Mouse (Mus musculus) right cerebral cortex, postnatal 14 days (tissue): ENCODE measurements around the gene Cdc42bpg.

Source experiments
- DNase-seq: peaks from one replicate; pipeline ENCODE4 v3.0.0; 2022

Gene Cdc42bpg

DNA sequence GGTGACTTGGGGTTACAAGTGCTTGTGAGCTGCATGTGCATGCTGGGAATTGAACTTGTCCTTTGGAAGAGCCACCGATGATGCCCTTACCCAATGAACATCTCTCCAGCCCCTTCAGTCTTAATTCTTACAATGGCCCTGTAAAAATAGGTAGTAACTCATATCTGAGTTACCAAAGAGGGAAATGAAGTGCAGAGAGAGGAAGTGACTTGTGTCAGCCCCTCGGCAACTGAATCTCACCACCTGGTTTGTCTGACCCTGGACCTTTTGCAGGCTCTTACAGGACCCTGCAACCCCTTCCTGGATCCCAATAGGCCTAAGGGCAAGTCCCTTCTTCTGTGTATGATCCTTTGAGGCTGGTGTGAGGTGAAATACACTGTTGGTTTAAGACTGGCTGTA is 45.9 kb downstream of the Cdc42bpg start:
- DNase-seq: no peak

DNA sequence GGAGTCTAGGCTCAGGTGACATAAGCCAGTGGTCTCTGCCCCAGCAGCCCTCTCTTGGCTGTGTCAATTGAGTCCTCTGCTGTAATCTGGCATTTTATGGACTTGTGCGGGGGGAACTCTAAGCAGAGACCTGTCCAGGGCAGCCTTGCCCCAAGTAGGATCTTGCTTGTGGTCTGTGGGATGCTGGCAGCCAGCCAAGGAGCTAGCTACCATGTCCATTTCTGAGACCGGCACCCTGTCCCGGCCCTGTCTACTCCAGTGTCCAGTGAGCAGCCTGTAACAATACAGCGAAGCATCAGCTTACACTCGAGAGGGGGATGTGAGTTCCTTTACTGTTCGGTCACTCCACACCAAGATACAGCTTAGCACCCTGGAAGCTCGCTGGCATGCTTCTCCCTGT is 47.8 kb downstream of the Cdc42bpg start:
- no peak for DNase-seq

DNA sequence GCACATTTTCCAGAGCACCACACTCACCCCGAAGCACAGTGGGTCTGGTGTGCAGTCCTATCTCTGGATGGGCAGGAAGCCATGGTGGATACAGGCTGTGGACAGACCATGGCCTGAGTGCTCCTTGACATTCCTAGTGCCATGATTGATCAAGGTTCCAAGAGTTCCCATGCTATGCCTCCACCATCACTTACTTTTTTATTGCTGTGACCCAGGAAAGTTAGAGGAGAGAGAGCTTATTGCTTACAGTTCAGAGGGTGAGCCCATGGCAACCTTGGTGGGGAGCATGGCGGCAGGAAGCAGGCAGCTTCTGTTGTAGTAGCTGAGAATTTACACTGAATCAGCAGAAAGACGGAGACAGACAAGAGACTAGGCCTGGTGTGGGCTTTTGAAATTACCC is 55.0 kb downstream of the Cdc42bpg start:
- no peak for DNase-seq

DNA sequence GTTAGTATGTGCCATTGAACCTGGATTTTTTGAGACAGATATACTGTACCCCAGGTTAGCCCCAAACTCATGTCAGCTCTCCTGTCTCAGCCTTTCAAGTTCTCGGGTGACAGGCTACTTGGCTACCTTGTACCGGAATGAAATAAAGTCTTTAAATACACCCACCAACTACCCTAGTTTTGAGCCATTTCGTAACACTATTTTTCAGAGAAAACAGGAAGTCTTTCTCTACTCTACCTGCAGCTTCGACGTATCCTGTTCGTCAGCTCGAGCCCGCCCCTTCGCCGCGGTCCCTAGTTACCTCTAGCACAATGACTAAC is 56.8 kb downstream of the Cdc42bpg start:
- no peak for DNase-seq

DNA sequence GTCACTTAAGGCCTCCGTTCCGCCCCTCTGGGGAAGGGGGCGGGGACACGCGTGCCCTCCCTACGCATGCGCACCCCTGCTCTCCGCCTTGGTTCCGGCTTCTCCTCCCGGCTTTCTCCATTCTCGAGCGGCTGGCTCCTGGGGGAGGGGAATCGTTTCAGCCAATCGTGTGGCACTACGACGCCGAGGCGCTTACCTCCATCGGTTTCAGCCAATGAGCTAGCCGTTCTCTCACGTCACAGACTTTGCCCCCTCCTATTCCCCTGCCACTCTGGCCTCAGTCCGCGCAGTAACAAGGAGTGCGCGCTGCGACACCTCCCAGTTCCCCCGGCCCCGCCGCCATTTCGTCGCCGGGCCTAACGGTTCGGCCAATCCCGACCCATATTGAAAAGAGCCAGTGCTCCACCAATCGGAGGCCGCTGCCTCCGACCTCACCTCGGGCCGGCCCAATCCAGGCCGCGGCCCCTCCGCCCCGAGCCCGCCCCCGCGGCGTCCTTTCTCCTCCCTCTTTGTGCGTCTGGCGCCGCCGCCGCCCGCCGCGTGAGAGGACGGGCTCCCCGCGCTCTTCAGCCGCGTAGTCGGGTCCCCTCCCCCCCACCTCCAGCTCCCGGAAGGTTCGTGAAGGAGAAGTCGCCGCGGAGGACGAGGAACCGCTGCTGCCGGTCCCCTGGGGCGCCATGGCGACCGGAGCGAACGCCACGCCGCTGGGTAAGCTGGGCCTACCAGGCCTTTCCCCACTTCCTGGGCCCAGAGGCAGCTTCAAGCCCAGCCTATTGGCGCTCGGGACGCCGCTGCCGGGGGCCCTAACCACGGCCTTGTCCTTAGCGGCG is 57.4 kb downstream of the Cdc42bpg start, which contains the start of gene Sf1:
Gene Sf1 (plus strand): TSS at position 280 of the 830 bp plus-strand sequence.
- peak; percentile 99 for DNase-seq

DNA sequence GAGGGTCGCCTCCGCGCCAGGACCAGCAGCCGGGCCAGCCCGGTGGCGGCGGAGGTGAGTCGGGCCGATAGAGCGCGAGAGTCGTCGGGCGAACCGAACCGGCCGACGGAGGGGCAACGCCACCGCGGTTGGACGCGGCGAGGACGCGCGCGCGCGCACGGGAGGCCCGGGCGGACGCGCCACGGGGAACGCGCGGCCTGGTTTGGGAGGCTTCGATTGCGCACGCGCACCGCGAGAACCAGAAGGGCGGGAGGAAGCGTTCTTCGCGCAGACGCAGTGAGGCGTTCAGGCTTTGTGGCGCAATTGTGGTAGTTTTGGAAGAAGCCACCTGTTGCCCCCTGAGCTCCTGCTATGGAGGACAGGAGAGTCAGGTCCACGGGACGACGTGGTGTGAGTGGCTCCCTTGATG is 58.1 kb downstream of the Cdc42bpg start:
- DNase-seq: peak; percentile 93

DNA sequence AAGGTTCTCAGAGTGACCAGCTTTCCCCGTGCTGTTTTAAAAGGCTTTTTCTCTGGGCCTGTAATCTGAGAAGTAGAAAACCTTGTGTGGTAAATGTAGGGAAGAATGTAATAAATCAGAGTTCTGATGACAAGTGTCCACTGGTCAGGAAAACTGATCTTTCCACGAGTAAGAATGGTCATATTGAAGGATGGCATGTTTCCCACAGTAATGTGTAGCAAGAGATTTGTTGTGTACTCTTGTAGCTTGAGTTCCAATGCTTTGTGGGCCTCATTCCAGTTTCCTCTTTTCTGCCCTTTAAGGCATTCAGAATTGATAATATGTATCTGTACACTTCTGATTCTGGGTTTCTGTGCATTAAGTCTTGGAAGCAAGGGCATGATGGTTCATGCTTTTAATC is 58.6 kb downstream of the Cdc42bpg start:
- no peak for DNase-seq

DNA sequence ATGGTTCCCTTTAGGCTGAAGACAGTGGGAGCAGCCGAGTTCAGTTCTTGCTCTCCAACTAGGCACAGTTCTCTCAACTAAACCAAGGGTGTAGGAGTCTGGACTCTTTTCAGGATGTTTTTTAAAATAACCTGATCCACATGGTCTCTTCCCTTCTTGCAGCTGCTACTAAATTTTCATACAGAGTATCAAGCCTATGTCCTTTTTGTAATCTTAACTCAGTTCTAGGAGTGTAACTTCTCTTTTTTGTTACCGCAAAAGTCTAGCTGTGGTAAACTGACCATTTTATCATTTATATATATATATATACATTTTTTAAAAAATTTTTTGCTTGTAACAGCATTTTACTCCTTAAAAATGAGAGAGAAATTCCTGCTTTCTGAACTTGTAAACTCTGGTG is 63.9 kb downstream of the Cdc42bpg start:
- no peak for DNase-seq

DNA sequence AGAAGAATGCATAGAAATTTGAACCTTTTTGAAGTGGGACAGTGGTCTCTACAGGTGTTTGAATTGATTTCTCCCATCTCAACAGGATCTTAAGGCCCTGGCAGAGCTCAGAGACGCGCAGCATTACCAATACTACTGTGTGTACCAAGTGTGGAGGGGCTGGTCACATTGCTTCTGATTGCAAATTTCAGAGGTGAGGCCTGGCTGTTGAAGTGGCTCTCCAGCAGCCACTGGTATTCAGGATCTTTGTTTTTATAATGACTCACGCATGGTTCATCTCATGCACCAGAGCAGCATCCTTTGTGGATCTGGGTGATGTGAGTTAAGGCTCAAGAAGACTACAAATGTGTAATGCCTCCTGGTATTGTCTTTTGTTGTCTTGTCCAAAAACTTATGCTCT is 66.2 kb downstream of the Cdc42bpg start:
- DNase-seq: no peak

DNA sequence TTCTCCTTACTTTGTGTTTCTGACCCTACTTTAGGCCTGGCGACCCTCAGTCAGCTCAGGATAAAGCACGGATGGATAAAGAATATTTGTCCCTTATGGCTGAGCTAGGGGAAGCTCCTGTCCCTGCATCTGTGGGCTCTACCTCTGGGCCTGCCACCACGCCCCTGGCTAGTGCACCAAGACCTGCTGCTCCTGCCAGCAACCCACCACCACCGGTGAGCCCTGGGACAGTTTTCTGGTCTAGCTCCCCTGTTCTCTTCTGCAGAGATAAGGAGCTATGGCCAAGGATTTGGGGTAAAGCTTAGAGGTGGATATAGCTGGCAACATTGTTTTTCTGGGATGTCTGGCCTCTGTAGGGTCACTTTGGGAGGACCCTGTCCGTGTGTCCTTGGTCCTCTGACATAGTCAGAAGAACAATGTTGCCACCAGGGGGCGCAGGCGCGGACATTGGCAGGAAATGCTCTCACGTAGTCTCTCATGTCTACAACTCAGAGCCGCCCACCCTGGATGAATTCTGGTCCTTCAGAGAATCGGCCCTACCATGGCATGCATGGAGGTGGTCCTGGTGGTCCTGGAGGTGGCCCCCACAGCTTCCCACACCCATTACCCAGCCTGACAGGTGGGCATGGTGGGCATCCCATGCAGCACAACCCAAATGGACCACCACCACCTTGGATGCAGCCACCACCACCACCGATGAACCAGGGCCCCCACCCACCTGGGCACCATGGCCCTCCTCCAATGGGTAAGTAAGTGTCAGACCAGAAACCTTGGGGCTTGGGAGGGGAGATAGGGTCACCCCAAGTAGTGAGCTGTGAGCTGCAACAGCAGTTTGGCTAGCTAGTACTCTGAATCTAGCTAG is 67.5 kb downstream of the Cdc42bpg start:
- peak; percentile 93 for DNase-seq

DNA sequence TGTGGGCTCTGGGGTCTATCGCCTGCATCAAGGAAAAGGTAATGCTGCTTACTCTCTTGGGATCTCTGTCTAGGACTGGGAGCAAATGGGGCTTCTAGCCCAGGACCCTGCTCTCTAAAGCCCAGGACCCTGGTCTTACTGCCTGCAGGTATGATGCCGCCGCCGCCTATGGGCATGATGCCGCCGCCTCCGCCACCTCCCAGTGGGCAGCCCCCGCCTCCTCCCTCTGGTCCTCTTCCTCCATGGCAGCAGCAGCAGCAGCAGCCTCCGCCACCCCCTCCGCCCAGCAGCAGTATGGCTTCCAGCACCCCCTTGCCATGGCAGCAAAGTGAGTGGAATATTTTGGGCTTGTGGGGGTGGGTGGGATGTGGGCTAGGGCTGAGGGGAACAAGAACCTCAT is 68.3 kb downstream of the Cdc42bpg start:
- DNase-seq: no peak
